Mouse (Mus musculus) testis, adult 2 months (tissue): ENCODE measurements around the gene Gm11627.

Source experiments
- CTCF ChIP-seq: fragments of 200-500 bp; IDR thresholded peaks from 2 replicates; pipeline ENCODE4 v1.5.1; 2012; ENCODE audit warnings: low read depth, mild to moderate bottlenecking, inconsistent platforms, low read length, moderate library complexity; ENCODE audit not compliant: control insufficient read depth, insufficient read depth, insufficient replicate concordance
- POLR2A ChIP-seq: fragments of 200-500 bp; IDR thresholded peaks from 2 replicates; pipeline ENCODE4 v1.6.1; 2012; ENCODE audit warnings: low read depth, mild to moderate bottlenecking, inconsistent platforms, low read length, moderate library complexity; ENCODE audit not compliant: control insufficient read depth

- no peak for TF ChIP-seq CTCF
- no peak for TF ChIP-seq POLR2A
These were observed 30.2 kb upstream of the Gm11627 start for GRCm38 (mm10) chr11:102609483-102609882.
